Mouse (Mus musculus) forebrain, embryonic 13.5 days (tissue): ENCODE data around the gene Mtrf1. TPM values are rescaled to one million over a fixed set of nuclear protein-coding genes. Genes with fewer than 3 reads are reported as not detected.
"Not testable (repeated sequence)": the region's sequence is repeated elsewhere in the genome, so short reads cannot be mapped to it uniquely, and the experiment has no call there.

Experiments used
- ATAC-seq: fragments of 200-750 bp; cut with Nextera tagmentation; 2 replicates; pipeline ENCODE4 v1.8.0; 2017
- H3K27ac ChIP-seq: fragments of 300-500 bp; sonication (generic); 2 replicates; pipeline ENCODE4 v1.5.1; 2015; ENCODE audit warnings: inconsistent platforms, mild to moderate bottlenecking, moderate library complexity
- H3K27me3 ChIP-seq: fragments of 300-500 bp; sonication (generic); 2 replicates; pipeline ENCODE4 v1.6.1; 2015; ENCODE audit warnings: mild to moderate bottlenecking, inconsistent platforms
- H3K36me3 ChIP-seq: fragments of 300-500 bp; sonication (generic); 2 replicates; pipeline ENCODE4 v1.6.1; 2015; ENCODE audit warnings: mild to moderate bottlenecking, inconsistent platforms; ENCODE audit not compliant: poor library complexity, severe bottlenecking
- H3K4me1 ChIP-seq: fragments of 300-500 bp; sonication (generic); 2 replicates; pipeline ENCODE4 v1.6.1; 2015; ENCODE audit warnings: inconsistent platforms
- H3K4me2 ChIP-seq: fragments of 300-500 bp; sonication (generic); 2 replicates; pipeline ENCODE4 v1.6.1; 2015; ENCODE audit warnings: inconsistent platforms, mild to moderate bottlenecking, moderate library complexity
- H3K4me3 ChIP-seq: fragments of 300-500 bp; sonication (generic); 2 replicates; pipeline ENCODE4 v1.5.1; 2015; ENCODE audit warnings: mild to moderate bottlenecking, inconsistent platforms
- H3K9ac ChIP-seq: fragments of 300-500 bp; sonication (generic); 2 replicates; pipeline ENCODE4 v1.6.1; 2015; ENCODE audit warnings: mild to moderate bottlenecking, inconsistent platforms
- H3K9me3 ChIP-seq: fragments of 300-500 bp; sonication (generic); replicated peaks from 2 replicates; pipeline ENCODE4 v1.6.1; 2016; ENCODE audit warnings: inconsistent platforms
- WGBS: fragments of 180-500 bp; shearing (Covaris S2); methylation state at CpG from one replicate; pipeline ENCODE4 v1.1.7; 2015; 5-methylcytosine and 5-hydroxymethylcytosine counted together
- polyA plus RNA-seq: library from polyadenylated mRNA; unstranded; fragments of >200 nt; fragmentation: Nextera tagmentation; extraction: Ambion mirVana; gene quantifications from 2 replicates; pipeline ENCODE4 v1.2.1, GENCODE M21; 2015

Gene Mtrf1
- polyA plus RNA-seq, 1 experiment from 2014 or later, result 11.3 TPM

DNA sequence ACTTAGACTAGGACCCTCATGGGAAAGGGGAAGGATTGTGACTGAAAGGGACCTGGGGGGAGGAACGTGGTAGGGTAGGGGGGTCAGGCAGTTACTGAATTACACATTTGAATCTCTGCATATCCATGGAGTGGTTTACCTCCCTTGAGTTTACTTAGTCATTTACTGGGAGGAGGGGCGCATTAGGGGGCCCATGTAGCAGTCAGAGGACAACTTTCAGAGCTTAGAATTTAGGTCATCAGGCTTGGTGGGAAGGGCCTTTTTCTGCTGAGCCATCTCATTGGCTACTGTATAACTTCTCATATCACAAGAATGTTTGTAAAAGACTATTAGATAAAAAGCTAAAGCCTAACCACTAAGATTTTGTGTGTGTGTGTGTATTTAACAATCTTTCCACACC, 13.1 kb downstream of the Mtrf1 start:
- H3K4me3 ChIP-seq, result no peak overlapping the region

DNA sequence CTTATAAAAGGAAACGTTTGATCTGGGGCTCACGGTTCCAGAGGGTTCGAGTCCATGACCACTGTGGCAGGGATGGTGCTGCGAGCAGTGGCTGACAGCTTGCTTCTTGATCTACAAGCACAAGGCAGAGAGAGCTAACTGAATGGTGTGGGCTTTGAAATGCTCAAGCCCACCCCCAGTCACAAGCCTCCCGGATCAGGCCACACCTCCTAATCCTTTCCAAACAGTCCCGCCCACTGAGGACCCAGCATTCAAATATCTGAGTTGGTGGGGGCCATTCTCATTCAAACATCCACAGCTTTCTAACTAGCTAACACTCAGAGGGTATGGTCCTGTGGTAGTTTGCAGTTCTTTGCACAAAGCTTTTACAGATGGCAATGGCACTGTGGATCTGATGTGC, 15.5 kb downstream of the Mtrf1 start:
- Histone ChIP-seq H3K4me1 (no peaks in the 10 kb centered on the region), H3K27ac (no peak overlapping the region), H3K4me2 (no peak overlapping the region), H3K9ac (no peak overlapping the region), H3K36me3 (peaks cover 28% of the 10 kb centered on the region), H3K4me3 (no peak overlapping the region), H3K9me3 (no peaks in the 10 kb centered on the region), H3K27me3 (no peaks in the 10 kb centered on the region)
- no peak for ATAC-seq
- 84% methylated on average over 6 of the region's 6 CpGs for WGBS

More for the DNA sequence above, 13.1 kb downstream of the Mtrf1 start:
- Histone ChIP-seq H3K4me1 (no peaks in the 10 kb centered on the region), H3K36me3 (peaks cover 29% of the 10 kb centered on the region), H3K27ac (no peak overlapping the region), H3K4me2 (no peak overlapping the region), H3K9ac (no peak overlapping the region), H3K27me3 (no peaks in the 10 kb centered on the region), H3K9me3 (no peaks in the 10 kb centered on the region)
- WGBS, result 78% methylated on average over 2 of the region's 2 CpGs
- ATAC-seq, result no peak

DNA sequence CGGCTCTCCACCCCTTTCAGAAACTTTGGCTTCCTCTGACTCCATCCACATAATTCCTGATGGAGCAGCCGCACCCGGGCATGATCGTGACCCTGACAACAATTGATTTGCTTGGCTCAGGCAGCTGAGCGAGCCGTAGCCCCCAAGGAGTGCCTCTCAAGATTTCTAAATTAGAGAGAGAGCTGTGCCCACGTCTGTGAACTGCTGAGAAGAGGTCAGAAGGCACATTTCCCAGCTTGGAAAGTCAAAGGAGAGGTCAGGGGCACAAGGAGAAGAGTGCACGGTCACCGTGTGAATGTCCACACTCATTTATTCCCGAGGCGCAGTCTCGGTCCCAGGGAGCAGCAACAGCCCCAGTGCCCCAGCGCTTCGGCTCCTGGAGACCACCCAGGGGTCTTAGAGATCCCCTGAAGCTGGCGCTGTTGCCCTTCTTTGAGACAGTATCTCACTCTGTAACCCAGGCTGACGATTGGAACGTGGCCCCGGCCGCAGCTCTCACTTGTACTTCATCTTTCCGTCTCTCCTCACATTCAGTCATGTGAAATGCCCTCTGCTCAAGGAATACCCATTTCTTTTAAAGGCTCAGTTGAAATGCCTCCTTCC, 22.6 kb downstream of the Mtrf1 start:
- ATAC-seq, result no peak
- Histone ChIP-seq H3K4me1 (no peaks in the 10 kb centered on the region), H3K36me3 (peaks cover 20% of the 10 kb centered on the region; the same call in 1 of the 2 replicates), H3K27ac (no peak overlapping the region), H3K9ac (no peak overlapping the region), H3K27me3 (no peaks in the 10 kb centered on the region), H3K9me3 (no peaks in the 10 kb centered on the region), H3K4me2 (no peak overlapping the region), H3K4me3 (no peak overlapping the region)
- 67% methylated on average over 20 of the region's 20 CpGs for WGBS

DNA sequence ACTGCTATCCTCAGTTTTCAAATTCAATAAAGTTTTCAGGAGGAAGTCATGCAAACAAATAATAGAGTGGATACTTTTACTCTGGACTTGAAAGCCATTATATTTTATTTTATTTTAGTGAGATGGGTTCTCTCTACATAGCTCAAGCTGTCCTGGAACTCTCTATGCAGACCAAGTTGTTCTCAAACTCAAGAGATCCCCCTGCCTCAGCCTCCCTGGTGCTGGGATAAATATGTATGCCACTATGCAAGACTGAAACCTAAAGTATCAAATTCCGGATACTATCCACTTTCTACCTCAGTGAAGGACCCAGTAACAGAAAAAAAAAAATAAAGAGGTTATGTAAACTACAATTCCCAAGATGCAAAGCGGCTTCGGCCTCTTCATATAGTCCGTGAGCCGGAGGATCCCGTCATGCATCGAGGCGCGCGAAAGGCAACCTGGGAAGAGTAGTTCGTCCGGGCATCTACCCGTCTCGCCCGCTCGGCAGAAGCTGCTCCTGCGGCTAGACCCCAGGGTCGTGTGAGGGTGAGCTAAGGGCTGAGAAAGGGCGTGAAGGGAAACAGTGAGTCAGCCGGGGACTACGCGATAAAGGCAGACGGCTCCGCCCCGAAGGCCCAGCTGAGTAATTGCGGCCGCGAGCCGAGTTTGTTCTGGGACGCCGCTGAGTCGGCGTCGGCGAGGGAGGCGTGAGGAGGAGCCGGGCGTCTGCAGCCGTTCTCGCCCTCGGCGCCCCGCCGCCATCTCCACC, 28.6 kb downstream of the Mtrf1 start, which contains the start of gene Kbtbd7:
TSS of gene Kbtbd7 (plus strand) at position 533 of the 751 bp plus-strand sequence.
- ATAC-seq, result peak; percentile 100
- H3K9me3 ChIP-seq, result peaks cover 14% of the 10 kb centered on the region
- peak within 1 kb of the TSS; percentile 75 for H3K9ac ChIP-seq
- WGBS, result under 1% methylated on average over 38 of the region's 44 CpGs
- H3K4me1 ChIP-seq, result peaks cover 3% of the 10 kb centered on the region; the same call in 1 of the 2 replicates
- peak within 1 kb of the TSS; percentile 59 for H3K4me3 ChIP-seq
- H3K27ac ChIP-seq, result peak within 1 kb of the TSS; percentile 73
- H3K4me2 ChIP-seq, result peak within 1 kb of the TSS; percentile 51
- H3K36me3 ChIP-seq, result peaks cover 13% of the 10 kb centered on the region
- no peaks in the 10 kb centered on the region for H3K27me3 ChIP-seq

DNA sequence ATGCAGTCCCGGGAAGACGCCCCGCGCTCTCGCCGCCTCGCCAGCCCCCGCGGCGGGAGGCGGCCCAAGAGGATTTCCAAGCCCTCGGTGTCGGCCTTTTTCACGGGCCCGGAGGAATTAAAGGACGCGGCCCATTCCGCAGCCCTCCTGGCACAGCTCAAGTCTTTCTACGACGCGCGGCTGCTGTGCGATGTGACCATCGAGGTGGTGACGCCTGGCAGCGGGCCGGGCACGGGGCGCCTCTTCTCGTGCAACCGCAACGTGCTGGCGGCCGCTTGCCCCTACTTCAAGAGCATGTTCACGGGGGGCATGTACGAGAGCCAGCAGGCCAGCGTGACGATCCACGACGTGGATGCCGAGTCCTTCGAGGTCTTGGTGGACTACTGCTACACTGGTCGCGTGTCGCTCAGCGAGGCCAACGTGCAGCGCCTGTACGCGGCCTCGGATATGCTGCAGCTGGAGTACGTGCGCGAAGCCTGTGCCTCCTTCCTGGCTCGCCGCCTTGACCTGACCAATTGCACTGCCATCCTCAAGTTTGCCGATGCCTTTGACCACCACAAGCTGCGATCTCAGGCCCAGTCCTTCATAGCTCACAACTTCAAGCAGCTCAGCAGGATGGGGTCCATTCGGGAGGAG, 29.3 kb downstream of the Mtrf1 start:
- Histone ChIP-seq H3K27ac (peak overlapping the region; percentile 73), H3K9ac (peak overlapping the region; percentile 75), H3K4me3 (peak overlapping the region; percentile 59), H3K36me3 (peaks cover 18% of the 10 kb centered on the region), H3K4me2 (peak overlapping the region; percentile 51), H3K9me3 (peaks cover 14% of the 10 kb centered on the region)
- peak; percentile 31 for ATAC-seq
- WGBS, result 67% methylated on average over 12 of the region's 59 CpGs
- H3K4me1 ChIP-seq, H3K27me3 ChIP-seq: not testable (repeated sequence)

DNA sequence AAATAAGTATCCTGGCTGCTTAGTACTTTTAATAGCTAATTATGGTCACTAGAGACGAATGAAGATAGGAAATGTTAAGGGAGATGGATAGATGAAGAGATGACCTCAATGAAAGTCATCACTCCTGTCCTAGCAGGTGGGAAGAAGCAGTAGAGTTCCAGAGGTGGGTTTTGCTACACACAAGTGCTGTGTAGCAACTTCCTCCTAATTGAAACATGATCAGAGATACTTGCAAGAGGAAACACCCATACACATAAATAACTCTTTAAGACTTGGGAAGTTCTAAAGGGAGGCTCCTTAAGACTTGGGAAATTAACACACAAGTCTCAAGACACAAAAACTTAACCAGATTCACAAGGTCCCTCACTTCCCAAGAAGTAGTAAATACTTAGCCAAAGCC, 36.5 kb downstream of the Mtrf1 start:
- H3K9ac ChIP-seq, result no peak overlapping the region
- H3K27me3 ChIP-seq, result no peaks in the 10 kb centered on the region
- H3K4me3 ChIP-seq, result no peak overlapping the region
- no peaks in the 10 kb centered on the region for H3K4me1 ChIP-seq
- no peak overlapping the region for H3K27ac ChIP-seq
- H3K36me3 ChIP-seq, result 0 out of 2 replicates have a peak, but pooled peaks cover 4% of the 10 kb centered on the region
- H3K4me2 ChIP-seq, result no peak overlapping the region
- no peak for ATAC-seq
- WGBS, result 93% methylated on average over 1 of the region's 1 CpGs
- H3K9me3 ChIP-seq, result no peaks in the 10 kb centered on the region; the same call in 1 of the 2 replicates

DNA sequence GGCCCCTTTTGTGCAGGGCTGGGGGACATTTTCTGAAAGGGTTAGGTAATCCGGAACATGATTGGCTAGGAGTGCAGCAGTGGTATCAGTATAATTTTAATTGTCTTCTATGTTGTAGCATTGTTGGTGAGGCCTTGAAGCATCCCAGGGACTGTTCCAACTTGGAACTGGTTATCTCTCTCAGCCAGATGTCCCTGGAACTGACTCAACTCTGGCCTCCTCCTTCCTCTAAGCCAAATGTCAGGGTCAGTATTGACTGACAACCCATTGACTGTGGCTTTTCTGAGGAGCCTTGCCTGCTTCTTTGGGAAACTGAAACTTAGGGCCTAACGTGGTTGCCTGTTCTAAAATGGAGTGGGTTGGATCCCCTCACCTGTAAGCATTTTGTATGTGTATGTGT, 43.1 kb downstream of the Mtrf1 start:
- Histone ChIP-seq H3K9me3 (0 out of 2 replicates have a peak, but pooled peaks cover 3% of the 10 kb centered on the region), H3K4me3 (no peak overlapping the region), H3K4me2 (no peak overlapping the region), H3K9ac (no peak overlapping the region), H3K27ac (no peak overlapping the region), H3K4me1 (peaks cover 15% of the 10 kb centered on the region), H3K27me3 (no peaks in the 10 kb centered on the region), H3K36me3 (no peaks in the 10 kb centered on the region)
- ATAC-seq, result no peak
- WGBS, result 93% methylated on average over 2 of the region's 2 CpGs

DNA sequence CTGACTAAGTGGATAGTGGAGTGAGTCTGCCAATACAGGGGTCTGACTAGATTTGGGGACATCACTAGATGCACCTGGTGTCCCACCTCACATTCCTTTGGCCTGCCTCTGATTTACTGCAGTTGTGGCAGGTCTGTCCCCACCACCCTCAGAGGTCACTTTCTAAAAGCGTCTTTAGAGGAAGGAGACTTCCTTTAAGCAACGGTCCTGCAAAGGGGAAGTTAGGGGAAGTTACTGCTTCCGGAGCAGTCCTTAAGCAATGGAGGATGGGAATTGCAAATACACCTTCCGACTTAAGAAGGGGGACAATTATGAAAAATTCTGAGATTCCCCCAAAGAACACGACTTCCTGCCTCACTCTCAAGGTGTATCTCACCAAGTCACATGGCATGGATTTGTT, 43.9 kb downstream of the Mtrf1 start:
- WGBS, result 90% methylated on average over 5 of the region's 5 CpGs
- no peak overlapping the region for H3K9ac ChIP-seq
- peaks cover 19% of the 10 kb centered on the region for H3K4me1 ChIP-seq
- H3K27ac ChIP-seq, result no peak overlapping the region
- ATAC-seq, result no peak
- H3K4me2 ChIP-seq, result no peak overlapping the region
- no peak overlapping the region for H3K4me3 ChIP-seq
- no peaks in the 10 kb centered on the region for H3K27me3 ChIP-seq
- no peaks in the 10 kb centered on the region for H3K36me3 ChIP-seq
- H3K9me3 ChIP-seq, result 0 out of 2 replicates have a peak, but pooled peaks cover 3% of the 10 kb centered on the region

DNA sequence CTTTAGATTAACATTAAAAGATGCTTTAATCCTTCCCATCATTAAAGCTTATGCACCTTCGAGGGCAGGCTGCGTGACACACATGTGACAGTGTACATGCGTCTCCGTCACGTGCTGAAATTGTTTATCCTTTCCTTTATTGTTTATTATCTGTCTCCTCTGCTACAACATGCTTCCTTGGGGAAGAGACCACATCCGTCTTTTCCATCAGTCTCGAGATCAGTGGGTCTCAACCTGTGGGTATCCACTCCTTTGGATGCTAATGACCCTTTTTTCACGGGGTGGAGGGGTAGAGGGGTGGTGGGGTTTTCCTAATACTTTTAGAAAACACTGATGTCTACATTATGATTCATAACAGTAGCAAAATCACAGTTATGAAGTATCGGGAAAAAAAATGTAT, 47.0 kb downstream of the Mtrf1 start:
- H3K4me1 ChIP-seq, result peaks cover 19% of the 10 kb centered on the region
- no peaks in the 10 kb centered on the region for H3K36me3 ChIP-seq
- H3K27ac ChIP-seq, result peak overlapping the region; percentile 77
- WGBS, result 70% methylated on average over 9 of the region's 9 CpGs
- peak overlapping the region; percentile 53 for H3K4me2 ChIP-seq
- H3K9me3 ChIP-seq, result 0 out of 2 replicates have a peak, but pooled peaks cover 3% of the 10 kb centered on the region
- ATAC-seq, result peak; percentile 50
- peak overlapping the region; percentile 29 for H3K4me3 ChIP-seq
- peak overlapping the region; percentile 17; the same call in 1 of the 2 replicates for H3K9ac ChIP-seq
- H3K27me3 ChIP-seq, result no peaks in the 10 kb centered on the region

DNA sequence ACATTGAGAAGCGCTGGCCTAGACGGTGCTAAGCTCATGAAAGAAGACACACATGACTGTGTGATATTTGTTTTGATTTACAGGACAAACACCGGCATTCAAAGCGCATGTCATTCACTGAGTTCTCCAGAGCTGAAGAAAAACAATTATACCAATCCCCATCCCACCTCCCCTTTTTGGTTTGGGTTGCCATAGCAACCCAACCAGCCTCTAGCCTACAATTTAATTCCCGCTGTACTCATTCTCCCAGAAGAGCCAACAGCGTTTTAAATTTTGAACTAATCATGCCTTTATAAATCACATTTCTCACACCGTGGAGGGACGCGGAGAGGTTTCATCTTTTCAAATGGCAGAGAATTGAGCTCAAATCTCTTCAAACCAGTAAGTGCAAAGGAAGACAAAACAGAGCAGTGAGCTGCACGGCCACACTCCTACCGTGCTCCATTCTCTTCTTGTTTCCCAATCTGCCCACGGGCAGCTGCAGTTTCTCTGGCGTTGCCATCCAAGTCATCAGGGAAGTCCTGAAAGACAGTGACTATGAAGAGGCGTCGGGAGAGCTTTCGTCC, 47.6 kb downstream of the Mtrf1 start:
- Histone ChIP-seq H3K9ac (peak overlapping the region; percentile 17; the same call in 1 of the 2 replicates), H3K27ac (peak overlapping the region; percentile 77), H3K27me3 (no peaks in the 10 kb centered on the region), H3K4me2 (peak overlapping the region; percentile 53), H3K9me3 (no peaks in the 10 kb centered on the region), H3K4me3 (peak overlapping the region; percentile 29), H3K36me3 (no peaks in the 10 kb centered on the region), H3K4me1 (peaks cover 19% of the 10 kb centered on the region)
- peak; percentile 88 for ATAC-seq
- 6% methylated on average over 16 of the region's 16 CpGs for WGBS

DNA sequence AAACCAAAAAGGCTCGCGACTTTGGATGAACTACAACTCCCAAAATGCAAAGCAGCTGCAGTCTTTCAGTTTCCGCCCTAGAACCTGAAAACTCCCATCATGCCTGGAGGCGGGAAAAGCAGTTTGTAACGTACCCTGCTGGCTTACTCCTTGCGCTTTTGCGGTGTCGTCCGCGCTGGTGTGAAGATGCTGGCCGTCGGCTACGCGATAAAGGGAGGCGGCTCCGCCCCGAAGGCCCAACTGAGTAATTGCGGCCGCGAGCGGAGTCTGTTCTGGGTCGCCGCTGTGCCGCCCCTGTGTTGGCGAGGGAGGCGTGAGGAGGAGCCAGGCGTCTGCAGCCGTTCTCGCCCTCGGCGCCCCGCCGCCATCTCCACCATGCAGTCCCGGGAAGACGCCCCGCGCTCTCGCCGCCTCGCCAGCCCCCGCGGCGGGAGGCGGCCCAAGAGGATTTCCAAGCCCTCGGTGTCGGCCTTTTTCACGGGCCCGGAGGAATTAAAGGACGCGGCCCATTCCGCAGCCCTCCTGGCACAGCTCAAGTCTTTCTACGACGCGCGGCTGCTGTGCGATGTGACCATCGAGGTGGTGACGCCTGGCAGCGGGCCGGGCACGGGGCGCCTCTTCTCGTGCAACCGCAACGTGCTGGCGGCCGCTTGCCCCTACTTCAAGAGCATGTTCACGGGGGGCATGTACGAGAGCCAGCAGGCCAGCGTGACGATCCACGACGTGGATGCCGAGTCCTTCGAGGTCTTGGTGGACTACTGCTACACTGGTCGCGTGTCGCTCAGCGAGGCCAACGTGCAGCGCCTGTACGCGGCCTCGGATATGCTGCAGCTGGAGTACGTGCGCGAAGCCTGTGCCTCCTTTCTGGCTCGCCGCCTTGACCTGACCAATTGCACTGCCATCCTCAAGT, 54.4 kb downstream of the Mtrf1 start, which contains the start of gene Kbtbd6:
TSS of gene Kbtbd6 (plus strand) at position 155 of the 910 bp plus-strand sequence.
- ATAC-seq, result peak; percentile 93
- H3K27me3 ChIP-seq, H3K4me1 ChIP-seq, H3K9me3 ChIP-seq, H3K36me3 ChIP-seq: not testable (repeated sequence)
- WGBS, result 23% methylated on average over 36 of the region's 89 CpGs
- H3K9ac ChIP-seq, result peak within 1 kb of the TSS; percentile 68
- peak within 1 kb of the TSS; percentile 67 for H3K4me2 ChIP-seq
- peak within 1 kb of the TSS; percentile 32; the same call in 1 of the 2 replicates for H3K27ac ChIP-seq
- H3K4me3 ChIP-seq, result peak within 1 kb of the TSS; percentile 53
